Mouse (Mus musculus) bone marrow, adult 2 months (tissue): Measurements from ENCODE around the gene Uchl3.

Experiments used
- CTCF ChIP-seq: fragments of 200-500 bp; IDR thresholded peaks from 2 replicates; pipeline ENCODE4 v1.5.1; 2011; ENCODE audit warnings: low read length, control low read depth; ENCODE audit not compliant: control insufficient read depth, insufficient read depth
- POLR2A ChIP-seq: fragments of 200-500 bp; IDR thresholded peaks from 2 replicates; pipeline ENCODE4 v1.6.1; 2011; ENCODE audit warnings: low read depth, mild to moderate bottlenecking, control low read depth, low read length, borderline replicate concordance; ENCODE audit not compliant: control insufficient read depth

DNA sequence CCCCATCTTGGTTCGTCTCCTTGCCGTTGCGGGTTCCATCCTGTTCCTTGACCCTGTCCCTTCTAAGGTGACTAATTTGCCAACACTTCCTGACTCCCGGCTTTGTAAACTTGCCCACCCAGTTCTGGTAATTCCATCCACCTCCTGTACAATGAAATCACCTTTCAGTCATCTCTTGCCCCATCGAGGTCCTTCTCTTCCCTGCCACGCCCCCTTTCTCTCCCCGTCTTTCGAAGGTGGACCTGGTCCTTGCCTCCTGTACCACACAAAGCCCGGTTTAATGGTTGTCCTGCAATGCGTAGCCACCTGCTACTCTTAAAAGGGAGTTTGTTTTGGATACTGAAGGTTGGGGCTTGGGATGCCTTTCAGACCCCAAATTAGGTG is 751 bp downstream of the Uchl3 start:
- TF ChIP-seq POLR2A (no peak), CTCF (no peak)
